Mouse (Mus musculus) heart, adult 18-20 months (tissue): Measurements from ENCODE around the gene Allc. TPM values are rescaled to one million over a fixed set of nuclear protein-coding genes. Genes with fewer than 3 reads are reported as not detected.

Experiments used
- DNase-seq, 2 experiments: peaks; one replicate each; pipeline ENCODE4 v3.0.0; 2021 to 2022; ENCODE audit warnings: mixed read lengths in 1 of 2
- long read RNA-seq, 2 experiments: library from polyadenylated mRNA; stranded (forward); transcript quantifications; one replicate each; pipeline ENCODE4 v2.0.0; 2021
- total RNA-seq, 2 experiments: library from RNA; stranded (reverse); gene quantifications; 2 replicates each; pipeline ENCODE4 v1.2.3; 2021

Gene Allc
- not detected for total RNA-seq
- long read RNA-seq, experiment 1 = 0 reads
- long read RNA-seq, experiment 2 = 0 reads

- no peak for DNase-seq
Observed at GRCm38 (mm10) chr12:28582423-28582822, at the start of gene Allc. Gene Allc, minus strand, starts transcription at chr12:28582523.

DNA sequence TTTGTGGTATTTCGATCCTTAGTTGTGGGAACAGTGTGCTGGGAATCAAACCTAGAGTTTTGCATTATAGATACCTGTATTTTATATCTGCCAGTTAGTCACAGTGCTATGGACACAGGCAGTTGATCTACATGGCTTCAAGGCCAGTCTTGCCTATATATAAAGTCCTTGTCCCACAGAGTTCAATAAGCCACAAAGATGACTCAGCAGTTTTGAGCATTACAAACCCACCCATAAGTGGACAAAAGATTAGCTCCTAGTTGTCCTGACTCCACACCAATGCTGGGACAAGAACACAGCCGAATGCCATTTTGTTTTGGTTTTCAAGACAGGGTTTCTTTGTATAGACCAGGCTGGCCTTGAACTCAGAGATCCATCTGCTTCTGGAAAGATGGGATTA lies 46.1 kb upstream of the Allc start:
- no peak for DNase-seq

DNA sequence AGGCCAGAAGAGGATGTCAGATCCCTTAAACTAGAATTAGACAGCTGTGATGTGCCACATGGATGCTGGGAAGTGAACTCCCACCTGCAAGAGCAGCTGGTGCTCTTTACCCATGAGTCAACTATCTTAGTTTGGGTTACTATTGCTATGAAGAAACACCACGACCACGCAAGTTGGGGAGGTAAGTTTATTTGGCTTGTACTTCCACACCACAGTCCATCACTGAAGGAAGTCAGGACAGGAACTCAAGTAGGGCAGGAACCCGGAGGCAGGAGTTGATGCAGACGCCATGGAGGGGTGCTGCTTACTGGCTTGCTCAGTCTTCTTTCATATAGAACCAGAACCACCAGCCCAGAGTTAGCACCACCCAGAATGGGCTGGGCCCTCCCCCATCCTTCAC lies 44.8 kb upstream of the Allc start:
- no peak for DNase-seq

GRCm38 (mm10) chr12:28625407-28625806 lies 43.1 kb upstream of the Allc start:
- DNase-seq = peak in 1 of 2 experiments; percentile 39

DNA sequence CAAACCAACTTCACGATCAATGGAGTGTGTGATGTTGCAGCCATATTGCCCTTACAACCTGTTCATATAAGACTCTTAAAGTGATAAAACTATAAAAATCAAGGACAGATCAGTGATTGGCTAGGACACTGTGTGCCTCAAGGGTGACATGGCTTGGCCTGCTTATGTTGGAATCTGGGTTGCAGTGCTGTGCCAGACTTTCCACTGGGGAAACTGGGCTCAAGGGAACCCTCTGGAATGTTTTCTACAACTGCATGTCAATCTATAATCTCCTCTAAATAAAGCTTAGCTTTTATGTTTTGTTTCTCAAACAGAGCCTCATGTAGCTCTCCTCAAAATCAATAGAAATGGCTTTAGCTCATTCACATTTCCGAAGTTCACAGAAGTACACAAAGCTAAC lies 41.9 kb upstream of the Allc start:
- peak in 1 of 2 experiments; percentile 25 for DNase-seq

DNA sequence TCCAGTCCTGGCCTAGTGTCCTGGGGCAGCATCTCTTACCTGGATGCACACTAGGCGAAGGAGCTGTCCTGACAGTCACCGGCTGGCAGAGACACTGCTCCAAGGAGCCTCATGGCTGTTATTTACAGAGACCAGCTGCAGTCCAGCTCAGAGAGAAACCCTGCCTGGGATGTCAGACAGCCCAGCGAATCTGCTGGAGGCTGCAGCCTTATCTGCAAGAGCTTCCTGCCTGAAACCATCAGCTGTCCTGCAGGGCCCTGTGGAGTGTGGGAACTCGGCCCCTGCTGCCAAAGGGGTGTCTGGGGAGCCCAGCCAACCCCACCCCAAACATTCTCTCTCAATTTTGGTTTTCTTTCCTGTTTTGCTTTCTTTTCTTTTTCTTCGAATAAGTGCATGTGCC lies 40.9 kb upstream of the Allc start, which contains the start of gene Colec11:
Gene Colec11 (minus strand): TSS at position 183 of the 400 bp plus-strand sequence.
- peak; percentile 46 to 75 for DNase-seq

DNA sequence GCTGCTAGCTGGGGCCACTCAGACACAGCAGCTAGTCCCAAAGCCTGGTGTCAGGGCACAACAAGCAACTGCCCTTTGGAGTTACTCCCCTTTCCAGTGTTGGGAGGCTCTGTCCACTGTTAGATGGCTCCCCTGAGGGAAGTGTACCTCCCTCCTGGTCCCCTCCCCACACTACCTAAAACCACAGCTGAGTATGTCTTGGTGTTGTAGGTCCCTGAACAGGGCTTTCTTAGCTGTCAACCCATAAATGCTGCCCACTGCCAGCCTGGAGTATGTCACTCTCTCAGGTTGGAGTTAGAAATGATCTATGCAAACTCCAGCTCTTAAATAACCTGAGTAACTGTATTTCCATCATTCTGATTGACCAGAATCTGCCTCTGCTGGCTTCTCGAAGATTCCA lies 40.3 kb upstream of the Allc start:
- DNase-seq = no peak

GRCm38 (mm10) chr12:28622167-28622532 lies 39.8 kb upstream of the Allc start:
- DNase-seq = peak in 1 of 2 experiments; percentile 38

GRCm38 (mm10) chr12:28621451-28622166 lies 39.3 kb upstream of the Allc start:
- no peak for DNase-seq

GRCm38 (mm10) chr12:28617297-28617696 lies 35.0 kb upstream of the Allc start:
- no peak for DNase-seq

- DNase-seq = peak in 1 of 2 experiments; percentile 29
Observed at GRCm38 (mm10) chr12:28614401-28614800, 32.1 kb upstream of the Allc start.

GRCm38 (mm10) chr12:28612391-28612790 lies 30.1 kb upstream of the Allc start:
- no peak for DNase-seq

DNA sequence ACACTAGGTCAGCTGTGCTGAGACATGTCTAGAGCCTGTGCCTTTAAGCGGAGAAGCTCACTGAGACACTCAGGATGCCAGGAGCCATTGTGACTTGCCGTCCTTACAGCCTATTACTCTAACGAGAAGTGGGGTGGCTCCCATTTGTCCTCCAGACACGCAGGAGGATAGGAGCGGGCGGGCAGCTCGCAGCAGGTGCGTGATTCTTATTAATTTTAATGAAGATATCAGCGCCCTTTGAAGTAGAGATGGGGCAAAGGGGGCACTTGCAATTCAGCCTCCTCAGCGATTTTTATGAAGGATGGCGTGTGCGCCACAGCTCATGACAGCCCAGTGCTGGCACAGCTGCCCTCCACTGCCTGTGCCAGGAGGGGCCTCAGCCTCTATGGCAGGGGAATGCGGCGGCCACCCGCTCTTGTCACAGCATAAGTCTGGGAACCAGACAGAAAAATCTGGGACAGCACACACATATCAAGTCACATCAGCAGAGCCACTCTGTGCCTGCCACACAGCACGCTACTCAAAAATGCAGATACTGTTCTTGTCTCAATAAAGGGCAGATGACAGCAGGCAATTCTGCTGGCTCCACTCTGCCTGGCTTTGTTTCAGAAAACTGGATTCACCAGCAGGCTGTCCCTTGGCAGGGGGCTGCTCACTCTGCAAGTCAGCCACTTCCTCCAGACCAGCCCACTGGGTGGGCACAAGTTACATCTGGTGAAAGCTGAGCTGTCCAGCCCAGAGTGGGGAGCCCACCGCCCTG lies 25.4 kb upstream of the Allc start:
- no peak for DNase-seq

DNA sequence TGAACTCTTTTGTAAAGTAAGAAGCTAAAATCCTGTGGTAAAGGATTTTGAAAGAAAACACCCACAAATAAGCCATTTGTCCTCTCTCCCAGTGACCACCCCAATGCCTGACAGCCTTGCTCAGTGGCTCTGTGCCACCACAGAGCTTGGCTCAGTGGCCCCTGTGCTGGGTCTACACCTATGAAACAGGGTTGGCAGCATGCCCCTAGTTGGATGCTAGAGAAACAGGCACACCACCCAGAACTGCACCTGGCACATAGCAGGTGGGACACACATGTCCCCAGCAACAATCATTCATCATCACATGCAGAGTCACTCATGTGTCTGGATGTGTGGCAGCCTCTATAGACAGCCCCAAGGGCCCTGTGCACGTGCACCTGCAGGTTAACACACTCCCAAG lies 21.2 kb upstream of the Allc start:
- DNase-seq = no peak

- peak; percentile 69 to 84 for DNase-seq
Observed at GRCm38 (mm10) chr12:28602259-28602658, 19.9 kb upstream of the Allc start.

- DNase-seq = no peak
Observed at GRCm38 (mm10) chr12:28598526-28598991, 16.2 kb upstream of the Allc start.

GRCm38 (mm10) chr12:28598110-28598509 lies 15.8 kb upstream of the Allc start:
- no peak for DNase-seq

DNA sequence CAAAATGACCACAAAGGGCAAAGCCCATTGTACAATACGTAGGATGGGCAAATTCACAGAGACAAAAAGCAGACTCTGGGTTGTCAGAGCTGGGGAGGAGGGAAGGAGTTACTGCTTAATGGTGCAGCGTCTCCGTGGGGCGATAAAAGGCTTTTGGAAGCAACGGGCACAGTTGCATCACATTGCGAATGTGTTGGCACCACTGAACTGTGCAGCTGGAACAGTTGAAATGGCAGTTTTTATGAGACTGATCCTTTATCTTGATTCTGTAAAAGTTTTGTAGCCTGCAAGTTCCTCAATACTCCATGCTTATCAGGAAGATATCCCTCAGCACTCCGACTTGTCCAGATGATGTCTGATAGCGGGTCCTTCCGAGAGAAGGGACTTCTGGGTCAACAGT lies 15.4 kb upstream of the Allc start:
- no peak for DNase-seq

DNA sequence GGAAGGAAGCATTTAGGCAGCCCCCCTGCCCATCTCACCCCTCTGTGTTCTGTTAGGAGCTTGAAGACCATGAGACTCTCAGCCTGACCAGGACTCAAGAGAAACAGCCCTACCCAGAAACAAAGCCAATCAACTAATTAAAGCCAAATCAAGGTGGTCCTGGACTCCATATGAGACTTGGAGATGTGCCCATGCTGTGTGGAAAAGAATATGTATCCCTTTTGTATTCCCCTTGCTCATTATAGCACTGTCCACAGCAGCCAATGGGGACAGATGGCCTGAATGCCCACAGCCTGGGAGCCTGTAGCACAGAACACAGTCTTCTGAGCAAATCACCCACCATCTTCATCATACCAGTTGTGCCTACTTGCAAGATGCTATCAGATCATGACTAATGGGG lies 14.5 kb upstream of the Allc start:
- DNase-seq = no peak

- DNase-seq = no peak
Observed at GRCm38 (mm10) chr12:28590428-28590827, 8.1 kb upstream of the Allc start.

DNA sequence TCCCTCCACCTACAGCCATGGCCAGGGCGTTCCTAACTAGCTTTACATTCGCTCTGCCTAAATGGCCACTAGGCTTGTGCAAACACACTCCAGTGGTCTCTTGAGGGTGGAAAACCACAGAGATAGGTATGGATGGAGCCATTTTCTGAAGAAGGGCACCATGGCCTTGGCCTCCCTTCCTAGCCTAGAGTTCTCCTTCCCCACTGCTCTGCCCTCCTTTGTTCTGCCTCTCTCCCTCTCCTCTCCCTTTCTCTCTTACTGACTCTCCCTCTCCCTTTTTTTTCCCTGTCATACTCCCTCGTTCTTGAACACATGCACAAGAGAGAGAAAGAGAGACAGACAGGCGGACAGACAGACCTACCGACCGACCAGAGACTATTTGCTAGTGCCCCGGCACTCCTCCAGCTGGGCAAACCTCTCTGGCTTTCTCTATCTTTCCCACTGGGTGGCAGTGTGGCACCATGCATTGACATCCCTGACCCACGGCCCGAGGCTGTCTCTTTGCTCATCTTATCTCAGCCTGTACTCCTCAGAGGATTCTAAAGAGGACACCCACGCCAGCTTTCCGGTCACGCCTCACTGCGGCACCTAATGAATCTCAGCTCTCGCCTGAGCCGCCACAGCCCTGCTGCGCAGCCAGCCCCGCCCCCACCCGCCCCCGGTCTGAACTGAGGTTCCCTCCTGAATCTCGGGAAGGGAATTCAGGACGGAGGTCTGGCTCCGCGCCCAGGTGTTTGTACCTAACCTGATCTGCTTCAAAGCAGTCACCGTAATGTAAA lies 7.0 kb upstream of the Allc start:
- DNase-seq = peak; percentile 87 to 90

DNA sequence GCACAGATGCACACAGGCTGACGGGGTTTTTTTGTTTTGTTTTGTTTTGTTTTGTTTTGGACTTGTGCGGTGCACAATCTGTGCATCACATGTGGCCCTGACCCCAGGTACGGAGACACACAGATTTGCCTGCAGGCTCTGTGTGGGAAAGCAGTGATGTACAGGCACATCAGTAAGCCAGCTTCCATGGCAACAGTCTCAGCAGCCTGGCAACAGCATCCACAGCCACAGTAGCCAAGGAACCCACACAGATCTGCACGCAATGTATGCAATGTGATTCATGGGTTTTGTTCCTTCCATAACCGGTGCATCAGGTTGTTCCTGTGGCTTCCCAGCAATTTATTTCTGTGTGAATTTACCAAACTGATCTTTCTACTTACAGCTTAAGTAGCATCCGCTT lies 5.6 kb upstream of the Allc start:
- DNase-seq = no peak

- DNase-seq = no peak
Observed at GRCm38 (mm10) chr12:28584036-28584435, 1.7 kb upstream of the Allc start.
